24 mouse cellular contexts compared by ENCODE assay signal in genomic region chr10:40278317-40278716, GRCm38 (mm10). TPM values are rescaled to one million over a fixed set of nuclear protein-coding genes. Genes with fewer than 3 reads are reported as not detected.
A peak's percentile ranks its signal among the peaks of the same experiment; 100 is the strongest.
DNase-seq lines count a peak whose midpoint lies in the region; ATAC-seq lines count a peak whose summit lies in the region.
"Had no signal": no experiment of that assay in that cellular context is flagged by ENCODE, and none has a peak within 500 bp of the region (broad histone marks: within the 10 kb centered on the region; RNA-seq: fewer than 3 reads in every experiment).

No protein-coding gene starts in this region.

- 45% methylated on average over 5 of the region's 5 CpGs for WGBS in embryonic facial prominence, embryonic 11.5 days
- 56% methylated on average over 5 of the region's 5 CpGs for WGBS in embryonic facial prominence, embryonic 10.5 days
- 39% methylated on average over 5 of the region's 5 CpGs for WGBS in lung, embryonic 16.5 days
- WGBS in embryonic facial prominence, embryonic 14.5 days: 35% methylated on average over 5 of the region's 5 CpGs
- 62% methylated on average over 5 of the region's 5 CpGs for WGBS in intestine, embryonic 15.5 days

- H3K27me3 ChIP-seq in embryonic facial prominence, embryonic 11.5 days (ENCODE audit: control insufficient read depth, insufficient read depth, low read length): no peaks in the 10 kb centered on the region
- no peaks in the 10 kb centered on the region for H3K27me3 ChIP-seq in embryonic facial prominence, embryonic 10.5 days (replicated peaks; ENCODE audit: low read depth, poor library complexity, severe bottlenecking)
- no peaks in the 10 kb centered on the region for H3K27me3 ChIP-seq in lung, embryonic 16.5 days (ENCODE audit: control insufficient read depth, insufficient read depth, low read depth, low read length)
- H3K27me3 ChIP-seq in embryonic facial prominence, embryonic 14.5 days (replicated peaks; ENCODE audit: control insufficient read depth, insufficient read depth, low read length): no peaks in the 10 kb centered on the region
- H3K27me3 ChIP-seq in intestine, embryonic 15.5 days (replicated peaks): no peaks in the 10 kb centered on the region
- H3K27me3 ChIP-seq: embryonic facial prominence, embryonic 12.5 days; forebrain, embryonic 12.5 days; forebrain, embryonic 15.5 days; hindbrain, embryonic 12.5 days; hindbrain, embryonic 15.5 days had no signal

- no peaks in the 10 kb centered on the region for H3K9me3 ChIP-seq in embryonic facial prominence, embryonic 11.5 days (replicated peaks; ENCODE audit: control insufficient read depth, low read length)
- H3K9me3 ChIP-seq in embryonic facial prominence, embryonic 10.5 days: no peaks in the 10 kb centered on the region
- H3K9me3 ChIP-seq in lung, embryonic 16.5 days (ENCODE audit: control insufficient read depth, low read length): no peaks in the 10 kb centered on the region
- no peaks in the 10 kb centered on the region for H3K9me3 ChIP-seq in embryonic facial prominence, embryonic 14.5 days (ENCODE audit: control insufficient read depth, low read length)
- no peaks in the 10 kb centered on the region for H3K9me3 ChIP-seq in intestine, embryonic 15.5 days
- H3K9me3 ChIP-seq: embryonic facial prominence, embryonic 12.5 days; forebrain, embryonic 12.5 days; forebrain, embryonic 15.5 days; hindbrain, embryonic 12.5 days; hindbrain, embryonic 15.5 days had no signal

- H3K4me2 ChIP-seq in embryonic facial prominence, embryonic 11.5 days (ENCODE audit: low read depth, low read length): no peak overlapping the region
- H3K4me2 ChIP-seq in lung, embryonic 16.5 days (ENCODE audit: low read depth, low read length): no peak overlapping the region
- H3K4me2 ChIP-seq in embryonic facial prominence, embryonic 14.5 days (ENCODE audit: low read depth, low read length): no peak overlapping the region
- H3K4me2 ChIP-seq in intestine, embryonic 15.5 days (replicated peaks): no peak overlapping the region
- H3K4me2 ChIP-seq: embryonic facial prominence, embryonic 12.5 days; forebrain, embryonic 12.5 days; forebrain, embryonic 15.5 days; heart, embryonic 11.5 days; hindbrain, embryonic 12.5 days; hindbrain, embryonic 15.5 days had no signal

- DNase-seq in embryonic facial prominence, embryonic 11.5 days (ENCODE audit: low spot score): peak; percentile 17
- no peak for DNase-seq in embryonic facial prominence, embryonic 10.5 days (ENCODE audit: low spot score)
- no peak for DNase-seq in lung, postnatal 10 days
- peak; percentile 23 for DNase-seq in embryonic facial prominence, embryonic 14.5 days (ENCODE audit: low spot score)
- DNase-seq: adrenal gland, adult 8-10 months; adrenal gland, postnatal 25 days; cerebellum, adult 11-12 months; cerebellum, adult 8-10 months; cerebellum, postnatal 10 days; cerebellum, postnatal 36 days; embryo, embryonic 11 days; gastrocnemius, postnatal 10 days; gastrocnemius, postnatal 36 days; heart, adult 11 months had no signal

- no peaks in the 10 kb centered on the region for H3K4me1 ChIP-seq in embryonic facial prominence, embryonic 11.5 days (ENCODE audit: control insufficient read depth, insufficient read depth, low read length)
- H3K4me1 ChIP-seq in embryonic facial prominence, embryonic 10.5 days: no peaks in the 10 kb centered on the region
- no peaks in the 10 kb centered on the region; the same call in 1 of the 2 replicates for H3K4me1 ChIP-seq in lung, embryonic 16.5 days (replicated peaks; ENCODE audit: control insufficient read depth, insufficient read depth, low read length)
- no peaks in the 10 kb centered on the region for H3K4me1 ChIP-seq in embryonic facial prominence, embryonic 14.5 days (ENCODE audit: control insufficient read depth, insufficient read depth, low read length)
- H3K4me1 ChIP-seq in intestine, embryonic 15.5 days (replicated peaks): no peaks in the 10 kb centered on the region
- H3K4me1 ChIP-seq: embryonic facial prominence, embryonic 12.5 days; forebrain, embryonic 12.5 days; forebrain, embryonic 15.5 days; hindbrain, embryonic 12.5 days; hindbrain, embryonic 15.5 days had no signal

- ATAC-seq in embryonic facial prominence, embryonic 11.5 days (replicated peaks; ENCODE audit: insufficient number of reproducible peaks, low FRiP score, low TSS enrichment, low read depth): no peak
- peak; percentile 65; the same call in 1 of the 2 replicates for ATAC-seq in lung, embryonic 16.5 days (ENCODE audit: low read depth)
- peak; percentile 53; the same call in 1 of the 2 replicates for ATAC-seq in embryonic facial prominence, embryonic 14.5 days (ENCODE audit: low read depth)
- no peak for ATAC-seq in intestine, embryonic 15.5 days
- ATAC-seq: activated CD4-positive, CD25-positive, alpha-beta regulatory T cell, adult 4 months; forebrain, embryonic 15.5 days had no signal

- H3K9ac ChIP-seq in embryonic facial prominence, embryonic 11.5 days (replicated peaks; ENCODE audit: low read length): no peak overlapping the region
- H3K9ac ChIP-seq in lung, embryonic 16.5 days (ENCODE audit: low read length): no peak overlapping the region
- no peak overlapping the region for H3K9ac ChIP-seq in embryonic facial prominence, embryonic 14.5 days (ENCODE audit: low read depth, low read length)
- H3K9ac ChIP-seq in intestine, embryonic 15.5 days: no peak overlapping the region
- H3K9ac ChIP-seq: embryonic facial prominence, embryonic 12.5 days; forebrain, embryonic 12.5 days; forebrain, embryonic 15.5 days; hindbrain, embryonic 12.5 days; hindbrain, embryonic 15.5 days had no signal

- H3K27ac ChIP-seq in embryonic facial prominence, embryonic 11.5 days (replicated peaks; ENCODE audit: low read depth, low read length): no peak overlapping the region
- no peak overlapping the region for H3K27ac ChIP-seq in embryonic facial prominence, embryonic 10.5 days (replicated peaks)
- H3K27ac ChIP-seq in lung, embryonic 16.5 days (ENCODE audit: low read length): no peak overlapping the region; the same call in 1 of the 2 replicates
- no peak overlapping the region for H3K27ac ChIP-seq in embryonic facial prominence, embryonic 14.5 days (replicated peaks; ENCODE audit: low read depth, low read length)
- H3K27ac ChIP-seq in intestine, embryonic 15.5 days: no peak overlapping the region
- H3K27ac ChIP-seq: embryonic facial prominence, embryonic 12.5 days; forebrain, embryonic 12.5 days; forebrain, embryonic 15.5 days; hindbrain, embryonic 12.5 days; hindbrain, embryonic 15.5 days had no signal

- H3K4me3 ChIP-seq in embryonic facial prominence, embryonic 11.5 days (ENCODE audit: low read depth, low read length): no peak overlapping the region
- no peak overlapping the region for H3K4me3 ChIP-seq in embryonic facial prominence, embryonic 10.5 days
- no peak overlapping the region for H3K4me3 ChIP-seq in lung, embryonic 16.5 days (ENCODE audit: low read length)
- H3K4me3 ChIP-seq in embryonic facial prominence, embryonic 14.5 days (ENCODE audit: low read depth, low read length): no peak overlapping the region
- no peak overlapping the region for H3K4me3 ChIP-seq in intestine, embryonic 15.5 days (replicated peaks)
- H3K4me3 ChIP-seq: embryonic facial prominence, embryonic 12.5 days; erythroblast, embryonic 14.5 days; forebrain, embryonic 12.5 days; forebrain, embryonic 15.5 days; hindbrain, embryonic 12.5 days; hindbrain, embryonic 15.5 days had no signal

- H3K36me3 ChIP-seq in embryonic facial prominence, embryonic 11.5 days (replicated peaks; ENCODE audit: control insufficient read depth, insufficient read depth, low read depth, low read length): no peaks in the 10 kb centered on the region
- H3K36me3 ChIP-seq in embryonic facial prominence, embryonic 10.5 days (replicated peaks): peaks cover 6% of the 10 kb centered on the region
- H3K36me3 ChIP-seq in lung, embryonic 16.5 days (ENCODE audit: control insufficient read depth, insufficient read depth, low read length): no peaks in the 10 kb centered on the region
- H3K36me3 ChIP-seq in embryonic facial prominence, embryonic 14.5 days (ENCODE audit: control insufficient read depth, insufficient read depth, low read length): 0 out of 2 replicates have a peak, but pooled peaks cover 4% of the 10 kb centered on the region
- H3K36me3 ChIP-seq in intestine, embryonic 15.5 days: no peaks in the 10 kb centered on the region
- H3K36me3 ChIP-seq: forebrain, embryonic 12.5 days; forebrain, embryonic 15.5 days; hindbrain, embryonic 12.5 days; hindbrain, embryonic 15.5 days had no signal

RNA-seq across cellular contexts. Expression of gene Gtf3c6, which starts 20.4 kb away (rescaled TPM):
- 156 and 162 TPM in 2 replicates for polyA plus RNA-seq in embryonic facial prominence, embryonic 11.5 days (2014; fragmentation: Nextera tagmentation; extraction: Ambion mirVana)
- 171 and 172 TPM in 2 replicates for polyA plus RNA-seq in embryonic facial prominence, embryonic 10.5 days (2016; fragmentation: Nextera tagmentation; extraction: Ambion mirVana)
- polyA plus RNA-seq in lung, embryonic 16.5 days (2015; fragmentation: Nextera tagmentation; extraction: Ambion mirVana): 77.4 and 82.7 TPM in 2 replicates
- polyA plus RNA-seq in embryonic facial prominence, embryonic 14.5 days (2014; fragmentation: Nextera tagmentation; extraction: Ambion mirVana): 82.5 and 89.0 TPM in 2 replicates
- 80.8 and 88.9 TPM in 2 replicates for polyA plus RNA-seq in intestine, embryonic 15.5 days (2015; fragmentation: Nextera tagmentation; extraction: Ambion mirVana)

RNA-seq across cellular contexts. Expression of gene Amd1, which starts 23.7 kb away (rescaled TPM):
- 112 and 129 TPM in 2 replicates for polyA plus RNA-seq in embryonic facial prominence, embryonic 11.5 days (2014; fragmentation: Nextera tagmentation; extraction: Ambion mirVana)
- polyA plus RNA-seq in embryonic facial prominence, embryonic 10.5 days (2016; fragmentation: Nextera tagmentation; extraction: Ambion mirVana): 86.8 and 91.6 TPM in 2 replicates
- polyA plus RNA-seq in lung, embryonic 16.5 days (2015; fragmentation: Nextera tagmentation; extraction: Ambion mirVana): 49.0 and 53.2 TPM in 2 replicates
- polyA plus RNA-seq in embryonic facial prominence, embryonic 14.5 days (2014; fragmentation: Nextera tagmentation; extraction: Ambion mirVana): 61.8 and 61.9 TPM in 2 replicates
- 55.7 and 60.4 TPM in 2 replicates for polyA plus RNA-seq in intestine, embryonic 15.5 days (2015; fragmentation: Nextera tagmentation; extraction: Ambion mirVana)

RNA-seq across cellular contexts. Expression of gene Rpf2, which starts 31.5 kb away (rescaled TPM):
- 90.8 and 92.6 TPM in 2 replicates for polyA plus RNA-seq in embryonic facial prominence, embryonic 11.5 days (2014; fragmentation: Nextera tagmentation; extraction: Ambion mirVana)
- 79.1 and 89.3 TPM in 2 replicates for polyA plus RNA-seq in embryonic facial prominence, embryonic 10.5 days (2016; fragmentation: Nextera tagmentation; extraction: Ambion mirVana)
- 50.6 and 52.4 TPM in 2 replicates for polyA plus RNA-seq in lung, embryonic 16.5 days (2015; fragmentation: Nextera tagmentation; extraction: Ambion mirVana)
- 58.6 and 62.6 TPM in 2 replicates for polyA plus RNA-seq in embryonic facial prominence, embryonic 14.5 days (2014; fragmentation: Nextera tagmentation; extraction: Ambion mirVana)
- polyA plus RNA-seq in intestine, embryonic 15.5 days (2015; fragmentation: Nextera tagmentation; extraction: Ambion mirVana): 65.4 and 74.7 TPM in 2 replicates

Comparison
In these comparisons a context has a peak if more than half of its experiments do, and no peak if none do; other contexts are left out.
1. ATAC-seq: peak in lung, embryonic 16.5 days (single experiment) and embryonic facial prominence, embryonic 14.5 days (single experiment); none in embryonic facial prominence, embryonic 11.5 days (single experiment) and intestine, embryonic 15.5 days (single experiment).
2. DNase-seq: peak in embryonic facial prominence, embryonic 11.5 days (single experiment) and embryonic facial prominence, embryonic 14.5 days (single experiment); none in embryonic facial prominence, embryonic 10.5 days (single experiment) and lung, postnatal 10 days (single experiment).